Mouse (Mus musculus): Measurements from ENCODE around the gene 4930550C14Rik. TPM values are rescaled to one million over a fixed set of nuclear protein-coding genes. Genes with fewer than 3 reads are reported as not detected.

Gene 4930550C14Rik
- polyA plus RNA-seq, 1 experiment from 2014 or later, result 0.45 TPM

DNA sequence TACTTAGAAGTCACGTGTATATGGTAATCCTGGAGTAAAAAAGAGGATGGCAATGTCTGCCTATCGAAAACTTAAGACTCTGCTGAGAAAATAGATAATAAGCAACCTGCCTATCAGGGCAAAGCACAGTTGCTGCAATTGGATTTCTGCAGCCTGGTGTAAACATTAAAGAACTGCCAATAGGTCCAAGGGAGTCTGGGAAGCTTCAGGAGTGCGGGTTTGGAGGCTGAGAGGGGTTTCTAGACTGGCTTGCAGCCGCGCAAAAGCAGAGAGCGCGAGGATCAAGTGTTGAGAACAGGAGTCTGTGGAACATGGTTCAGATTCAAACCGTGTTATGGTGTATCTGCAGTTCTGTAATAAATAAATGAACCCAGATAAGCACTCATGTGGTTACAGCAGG is 17.3 kb upstream of the 4930550C14Rik start:
- H3K4me2 ChIP-seq, result peak overlapping the region; percentile 99
- peak overlapping the region; percentile 70 for H3K4me3 ChIP-seq
- H3K9me3 ChIP-seq, result no peaks in the 10 kb centered on the region
- H3K9ac ChIP-seq, result peak overlapping the region; percentile 80
- peak overlapping the region; percentile 85 for H3K27ac ChIP-seq
- no peaks in the 10 kb centered on the region for H3K36me3 ChIP-seq
- WGBS, result 18% methylated on average over 8 of the region's 8 CpGs
- peaks cover 12% of the 10 kb centered on the region; the same call in 1 of the 2 replicates for H3K4me1 ChIP-seq (replicated peaks)
- H3K27me3 ChIP-seq, result 0 out of 2 replicates have a peak, but pooled peaks cover 2% of the 10 kb centered on the region
- no peak; the same call in 1 of the 2 replicates for ATAC-seq (ENCODE audit: low FRiP score)

GRCm38 (mm10) chr9:53387431-53387830 is 14.7 kb upstream of the 4930550C14Rik start:
- Histone ChIP-seq H3K36me3 (no peaks in the 10 kb centered on the region), H3K4me3 (no peak overlapping the region), H3K4me1 (replicated peaks) (peaks cover 12% of the 10 kb centered on the region; the same call in 1 of the 2 replicates), H3K9me3 (no peaks in the 10 kb centered on the region), H3K27ac (no peak overlapping the region), H3K27me3 (0 out of 2 replicates have a peak, but pooled peaks cover 2% of the 10 kb centered on the region), H3K9ac (no peak overlapping the region), H3K4me2 (no peak overlapping the region)
- no peak for ATAC-seq (ENCODE audit: low FRiP score)
- 69% methylated on average over 2 of the region's 2 CpGs for WGBS

DNA sequence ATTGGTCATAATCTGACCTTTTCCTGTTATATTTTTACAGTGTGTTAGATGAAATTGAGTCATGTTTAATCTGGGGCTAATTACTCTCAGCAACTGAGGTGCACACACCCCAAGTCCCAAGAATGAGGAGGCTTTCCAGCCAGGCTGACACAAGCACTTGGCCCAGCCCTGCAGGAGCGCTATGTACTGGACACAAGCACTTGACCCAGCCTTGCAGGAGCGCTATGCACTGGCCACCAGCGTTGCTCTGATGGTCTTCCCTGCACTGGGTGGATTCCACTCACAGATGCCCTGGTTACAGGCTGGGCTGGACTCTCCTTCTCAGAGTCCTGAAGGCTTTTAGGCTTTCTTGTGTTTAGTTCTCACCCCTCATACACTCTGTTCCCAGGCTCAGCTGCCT is 13.0 kb upstream of the 4930550C14Rik start:
- peaks cover 12% of the 10 kb centered on the region; the same call in 1 of the 2 replicates for H3K4me1 ChIP-seq (replicated peaks)
- H3K4me3 ChIP-seq, result no peak overlapping the region
- WGBS, result 87% methylated on average over 3 of the region's 3 CpGs
- ATAC-seq (ENCODE audit: low FRiP score), result no peak
- no peaks in the 10 kb centered on the region for H3K9me3 ChIP-seq
- no peak overlapping the region for H3K4me2 ChIP-seq
- H3K27ac ChIP-seq, result no peak overlapping the region
- no peaks in the 10 kb centered on the region for H3K27me3 ChIP-seq
- H3K36me3 ChIP-seq, result no peaks in the 10 kb centered on the region
- no peak overlapping the region for H3K9ac ChIP-seq

GRCm38 (mm10) chr9:53390136-53390535 is 12.0 kb upstream of the 4930550C14Rik start:
- Histone ChIP-seq H3K27me3 (no peaks in the 10 kb centered on the region), H3K9me3 (no peaks in the 10 kb centered on the region), H3K4me2 (no peak overlapping the region), H3K27ac (no peak overlapping the region), H3K4me3 (no peak overlapping the region), H3K36me3 (no peaks in the 10 kb centered on the region), H3K9ac (no peak overlapping the region), H3K4me1 (replicated peaks) (0 out of 2 replicates have a peak, but pooled peaks cover 2% of the 10 kb centered on the region)
- no peak for ATAC-seq (ENCODE audit: low FRiP score)
- WGBS, result 75% methylated on average over 7 of the region's 7 CpGs

DNA sequence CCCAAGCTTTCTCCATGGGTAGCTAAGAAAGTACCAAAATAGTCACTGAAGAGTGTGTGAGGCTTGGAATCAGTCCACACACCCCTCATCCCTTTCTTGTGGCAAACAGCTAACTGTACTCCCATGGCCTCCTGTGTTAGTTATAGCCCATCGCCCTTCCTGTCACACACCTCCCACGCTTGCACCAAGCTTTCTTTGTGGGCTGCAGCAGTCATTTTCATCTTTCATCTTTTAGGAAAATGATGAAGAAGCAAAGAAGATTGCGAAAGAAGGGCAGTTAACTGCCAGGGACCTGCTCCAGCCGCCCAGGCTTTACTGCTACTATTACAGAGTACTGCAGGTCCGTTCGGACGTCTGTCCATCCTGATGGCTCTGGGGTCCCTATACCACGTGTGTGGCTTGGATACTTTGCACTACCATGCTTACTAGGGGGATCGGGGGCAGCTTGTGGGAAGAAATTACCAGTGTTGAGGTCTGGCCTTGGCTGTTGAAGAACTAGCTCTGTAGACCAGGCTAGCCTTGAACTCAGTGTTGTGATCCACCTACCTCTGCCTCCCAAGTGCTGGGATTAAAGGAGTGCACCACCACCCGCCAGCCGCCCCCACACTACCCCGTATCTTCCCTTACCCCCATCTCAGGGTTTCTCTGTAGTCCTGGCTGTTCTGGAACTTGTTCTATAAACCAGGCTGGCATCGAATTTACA is 4.3 kb upstream of the 4930550C14Rik start:
- Histone ChIP-seq H3K9me3 (no peaks in the 10 kb centered on the region), H3K4me3 (no peak overlapping the region), H3K9ac (no peak overlapping the region), H3K27me3 (no peaks in the 10 kb centered on the region), H3K27ac (no peak overlapping the region), H3K4me2 (no peak overlapping the region), H3K4me1 (replicated peaks) (peaks cover 11% of the 10 kb centered on the region), H3K36me3 (no peaks in the 10 kb centered on the region)
- WGBS, result 81% methylated on average over 13 of the region's 13 CpGs
- no peak for ATAC-seq (ENCODE audit: low FRiP score)

GRCm38 (mm10) chr9:53398388-53398700 is 3.8 kb upstream of the 4930550C14Rik start:
- Histone ChIP-seq H3K4me2 (no peak overlapping the region), H3K9me3 (no peaks in the 10 kb centered on the region), H3K36me3 (no peaks in the 10 kb centered on the region), H3K27me3 (no peaks in the 10 kb centered on the region), H3K4me3 (no peak overlapping the region), H3K4me1 (replicated peaks) (peaks cover 14% of the 10 kb centered on the region), H3K9ac (no peak overlapping the region), H3K27ac (no peak overlapping the region)
- ATAC-seq (ENCODE audit: low FRiP score), result no peak
- 13% methylated on average over 5 of the region's 5 CpGs for WGBS

GRCm38 (mm10) chr9:53399537-53399936 is 2.6 kb upstream of the 4930550C14Rik start:
- H3K27ac ChIP-seq, result no peak overlapping the region
- no peaks in the 10 kb centered on the region for H3K36me3 ChIP-seq
- no peaks in the 10 kb centered on the region for H3K27me3 ChIP-seq
- no peaks in the 10 kb centered on the region for H3K9me3 ChIP-seq
- no peak overlapping the region for H3K9ac ChIP-seq
- no peak overlapping the region for H3K4me3 ChIP-seq
- no peak overlapping the region for H3K4me2 ChIP-seq
- 95% methylated on average over 8 of the region's 8 CpGs for WGBS
- H3K4me1 ChIP-seq (replicated peaks), result peaks cover 16% of the 10 kb centered on the region
- ATAC-seq (ENCODE audit: low FRiP score), result no peak

- Histone ChIP-seq H3K4me2 (no peak overlapping the region), H3K27ac (no peak overlapping the region), H3K36me3 (no peaks in the 10 kb centered on the region), H3K9ac (no peak overlapping the region), H3K27me3 (no peaks in the 10 kb centered on the region), H3K9me3 (no peaks in the 10 kb centered on the region), H3K4me1 (replicated peaks) (peaks cover 26% of the 10 kb centered on the region), H3K4me3 (no peak overlapping the region)
- 73% methylated on average over 4 of the region's 4 CpGs for WGBS
- no peak for ATAC-seq (ENCODE audit: low FRiP score)
Observed at GRCm38 (mm10) chr9:53400696-53401095, 1.4 kb upstream of the 4930550C14Rik start.

- WGBS, result 82% methylated on average over 8 of the region's 8 CpGs
- ATAC-seq (ENCODE audit: low FRiP score), result no peak
- Histone ChIP-seq H3K4me3 (no peak overlapping the region), H3K36me3 (no peaks in the 10 kb centered on the region), H3K9ac (no peak overlapping the region), H3K4me1 (replicated peaks) (peaks cover 30% of the 10 kb centered on the region), H3K4me2 (no peak overlapping the region), H3K9me3 (no peaks in the 10 kb centered on the region), H3K27ac (no peak overlapping the region), H3K27me3 (no peaks in the 10 kb centered on the region)
Observed at GRCm38 (mm10) chr9:53401146-53401545, 979 bp upstream of the 4930550C14Rik start.

DNA sequence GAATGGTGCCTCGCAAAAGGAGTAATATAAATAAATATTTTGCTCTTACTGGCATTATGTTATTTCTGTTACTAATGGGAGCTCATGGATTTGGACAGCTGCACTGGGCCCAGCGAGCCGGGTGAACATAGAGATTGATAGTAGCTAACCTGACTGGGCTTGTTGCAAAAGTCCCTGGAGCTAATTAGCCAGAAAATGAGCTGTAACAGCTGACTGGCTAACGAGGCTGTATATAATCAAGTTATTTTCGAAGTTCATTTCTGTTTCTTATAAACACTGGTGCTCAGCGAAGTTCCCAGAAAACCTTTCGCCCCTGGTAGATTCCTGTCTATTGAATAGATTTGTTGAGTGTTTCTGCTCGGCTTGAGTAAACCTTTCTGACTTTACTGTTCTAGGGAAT is 866 bp downstream of the 4930550C14Rik start:
- WGBS, result 58% methylated on average over 8 of the region's 8 CpGs
- Histone ChIP-seq H3K36me3 (no peaks in the 10 kb centered on the region), H3K9ac (no peak overlapping the region), H3K27me3 (no peaks in the 10 kb centered on the region), H3K9me3 (no peaks in the 10 kb centered on the region), H3K4me2 (peak overlapping the region; percentile 40), H3K4me1 (replicated peaks) (peaks cover 30% of the 10 kb centered on the region), H3K4me3 (no peak overlapping the region), H3K27ac (peak overlapping the region; percentile 62; the same call in 1 of the 2 replicates)
- ATAC-seq (ENCODE audit: low FRiP score), result no peak; the same call in 1 of the 2 replicates

DNA sequence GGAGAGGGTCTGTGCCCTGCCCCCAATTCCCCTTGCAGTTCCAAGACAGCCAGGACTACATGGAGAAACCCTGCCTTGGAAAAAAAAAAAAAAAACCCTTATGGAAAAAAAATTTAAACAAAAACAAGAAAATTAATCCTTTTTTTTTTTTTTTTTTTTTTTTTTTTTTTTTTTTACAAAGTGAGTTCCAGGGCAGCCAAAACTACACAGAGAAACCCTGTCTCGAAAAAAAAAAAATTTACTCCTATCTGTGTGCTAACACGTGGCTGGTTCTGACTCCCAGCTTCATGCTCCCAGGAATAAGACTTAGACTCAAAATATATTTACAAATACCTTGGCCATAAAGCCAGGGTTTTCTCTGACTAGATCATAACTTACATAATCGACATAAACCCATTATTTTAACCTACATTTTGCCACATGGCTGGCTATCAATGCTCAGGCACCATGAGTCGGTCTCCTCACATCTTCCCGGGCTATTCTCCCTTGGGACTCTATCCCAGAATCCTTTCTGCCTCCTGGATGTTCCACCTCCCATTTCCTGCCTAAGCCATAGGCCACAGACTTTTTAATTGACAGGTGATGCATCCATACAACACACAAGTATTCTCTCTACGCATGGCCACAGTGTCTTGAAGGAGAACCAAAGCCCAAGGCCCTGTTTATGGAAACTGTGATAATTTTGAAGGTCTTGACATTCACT is 2.1 kb downstream of the 4930550C14Rik start:
- Histone ChIP-seq H3K4me2 (peak overlapping the region; percentile 56; the same call in 1 of the 2 replicates), H3K27ac (peak overlapping the region; percentile 89; the same call in 1 of the 2 replicates), H3K36me3 (no peaks in the 10 kb centered on the region), H3K9ac (no peak overlapping the region), H3K4me1 (replicated peaks) (peaks cover 30% of the 10 kb centered on the region), H3K9me3 (no peaks in the 10 kb centered on the region), H3K4me3 (no peak overlapping the region), H3K27me3 (no peaks in the 10 kb centered on the region)
- 83% methylated on average over 6 of the region's 6 CpGs for WGBS
- ATAC-seq (ENCODE audit: low FRiP score), result no peak

DNA sequence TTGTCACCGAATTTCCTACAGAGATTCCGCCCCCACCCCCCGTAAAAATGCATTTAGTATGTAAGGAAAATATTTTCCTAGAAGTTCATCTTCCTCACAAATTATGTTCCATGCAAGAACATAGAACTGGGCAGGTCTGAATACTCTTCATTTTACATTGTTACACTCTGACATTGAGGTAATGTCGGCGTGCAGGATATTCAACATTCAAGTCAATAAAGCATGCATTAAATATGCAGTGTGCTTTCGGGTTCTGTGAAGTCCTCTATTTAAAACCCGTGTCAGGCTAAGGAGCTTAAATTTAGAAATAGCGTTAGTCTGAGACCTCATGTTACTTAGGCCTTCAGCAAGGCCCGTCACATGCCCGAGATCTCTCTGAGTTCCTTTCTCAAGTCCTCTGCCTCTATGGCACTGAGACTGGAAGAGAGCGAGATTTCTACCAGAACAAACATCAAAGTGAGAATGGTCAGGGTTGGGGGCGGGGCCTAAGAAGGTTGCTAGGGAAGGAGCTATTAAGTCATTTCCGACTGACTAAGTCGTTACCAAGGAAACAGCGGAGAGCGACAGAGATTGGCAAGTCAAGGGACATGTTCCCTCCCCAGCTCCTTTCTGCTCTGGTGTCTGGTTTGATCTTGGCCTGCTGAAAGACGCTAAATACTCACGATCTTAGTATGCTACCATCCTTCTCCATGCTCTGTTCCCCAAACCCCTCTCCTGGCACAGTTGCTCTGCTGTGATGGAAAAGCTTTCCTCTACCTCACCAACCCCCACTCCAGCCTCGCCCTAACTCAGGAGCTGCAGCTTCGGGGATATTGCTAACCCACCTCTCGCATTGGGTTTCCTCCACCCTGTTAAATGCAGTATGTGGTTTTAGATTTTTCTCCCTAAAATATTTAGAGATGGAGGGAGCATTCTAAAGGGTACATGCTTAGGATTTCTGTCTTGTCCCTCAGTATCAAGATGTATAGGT is 2.9 kb downstream of the 4930550C14Rik start:
- no peaks in the 10 kb centered on the region for H3K9me3 ChIP-seq
- H3K36me3 ChIP-seq, result no peaks in the 10 kb centered on the region
- 23% methylated on average over 21 of the region's 21 CpGs for WGBS
- H3K4me3 ChIP-seq, result peak overlapping the region; percentile 42
- H3K4me1 ChIP-seq (replicated peaks), result peaks cover 30% of the 10 kb centered on the region
- H3K4me2 ChIP-seq, result peak overlapping the region; percentile 56
- H3K9ac ChIP-seq, result peak overlapping the region; percentile 66
- ATAC-seq (ENCODE audit: low FRiP score), result peak; percentile 91
- no peaks in the 10 kb centered on the region for H3K27me3 ChIP-seq
- peak overlapping the region; percentile 89 for H3K27ac ChIP-seq
